Mouse (Mus musculus) forebrain, embryonic 11.5 days (tissue): ENCODE data around the gene Cntnap2. TPM values are rescaled to one million over a fixed set of nuclear protein-coding genes. Genes with fewer than 3 reads are reported as not detected.
"Not testable (repeated sequence)": the region's sequence is repeated elsewhere in the genome, so short reads cannot be mapped to it uniquely, and the experiment has no call there.

Experiments used
- ATAC-seq: fragments of 200-750 bp; cut with Nextera tagmentation; replicated peaks from 2 replicates; pipeline ENCODE4 v1.8.0; 2017; ENCODE audit warnings: moderate TSS enrichment; ENCODE audit not compliant: low FRiP score
- DNase-seq: peaks from one replicate; pipeline ENCODE4 v3.0.0-alpha.2; 2017; ENCODE audit warnings: low spot score
- H3K27ac ChIP-seq: fragments of 300-500 bp; sonication (generic); 2 replicates; pipeline ENCODE4 v1.5.1; 2014; ENCODE audit warnings: low read depth, low read length
- H3K27me3 ChIP-seq: fragments of 300-500 bp; sonication (generic); 2 replicates; pipeline ENCODE4 v1.6.1; 2014; ENCODE audit warnings: mild to moderate bottlenecking, low read length, mixed read lengths; ENCODE audit not compliant: control insufficient read depth, insufficient read depth
- H3K36me3 ChIP-seq: fragments of 300-500 bp; sonication (generic); 2 replicates; pipeline ENCODE4 v1.6.1; 2014; ENCODE audit warnings: mild to moderate bottlenecking, low read length, moderate library complexity, mixed read lengths; ENCODE audit not compliant: control insufficient read depth, insufficient read depth
- H3K4me1 ChIP-seq: fragments of 300-500 bp; sonication (generic); replicated peaks from 2 replicates; pipeline ENCODE4 v1.6.1; 2014; ENCODE audit warnings: low read length, mixed read lengths; ENCODE audit not compliant: control insufficient read depth, insufficient read depth
- H3K4me2 ChIP-seq: fragments of 300-500 bp; sonication (generic); 2 replicates; pipeline ENCODE4 v1.6.1; 2014; ENCODE audit warnings: low read depth, mild to moderate bottlenecking, low read length, moderate library complexity, mixed read lengths; ENCODE audit not compliant: severe bottlenecking
- H3K4me3 ChIP-seq: fragments of 300-500 bp; sonication (generic); 2 replicates; pipeline ENCODE4 v1.5.1; 2014; ENCODE audit warnings: low read depth, low read length
- H3K9ac ChIP-seq: fragments of 300-500 bp; sonication (generic); 2 replicates; pipeline ENCODE4 v1.6.1; 2014; ENCODE audit warnings: low read length
- H3K9me3 ChIP-seq: fragments of 300-500 bp; sonication (generic); 2 replicates; pipeline ENCODE4 v1.6.1; 2016; ENCODE audit warnings: low read length, mixed read lengths; ENCODE audit not compliant: control insufficient read depth
- WGBS: fragments of 180-500 bp; shearing (Covaris S2); extraction: QIAGEN DNeasy Blood & Tissue Kit; methylation state at CpG from one replicate; pipeline ENCODE4 v1.1.7; 2014; 5-methylcytosine and 5-hydroxymethylcytosine counted together
- polyA plus RNA-seq: library from polyadenylated mRNA; unstranded; fragments of >200 nt; fragmentation: Nextera tagmentation; extraction: Ambion mirVana; gene quantifications from 2 replicates; pipeline ENCODE4 v1.2.1, GENCODE M21; 2014

Gene Cntnap2
- polyA plus RNA-seq, 1 experiment from 2014 or later: 69.6 TPM

GRCm38 (mm10) chr6:46450917-46451638 is 1391.9 kb downstream of the Cntnap2 start:
- H3K27me3 ChIP-seq: no peaks in the 10 kb centered on the region
- H3K9me3 ChIP-seq: no peaks in the 10 kb centered on the region
- H3K4me3 ChIP-seq: no peak overlapping the region
- no peak overlapping the region for H3K4me2 ChIP-seq
- H3K27ac ChIP-seq: no peak overlapping the region
- H3K4me1 ChIP-seq: no peaks in the 10 kb centered on the region
- no peaks in the 10 kb centered on the region for H3K36me3 ChIP-seq
- WGBS: 81% methylated on average over 2 of the region's 2 CpGs
- DNase-seq (no peak), ATAC-seq (peak; percentile 53; the same call in 1 of the 2 replicates)
- H3K9ac ChIP-seq: no peak overlapping the region

GRCm38 (mm10) chr6:46472683-46473082 is 1413.5 kb downstream of the Cntnap2 start:
- WGBS: 79% methylated on average over 4 of the region's 4 CpGs
- Histone ChIP-seq H3K36me3 (no peaks in the 10 kb centered on the region), H3K9me3 (no peaks in the 10 kb centered on the region), H3K27ac (no peak overlapping the region), H3K4me3 (no peak overlapping the region), H3K9ac (no peak overlapping the region), H3K27me3 (no peaks in the 10 kb centered on the region), H3K4me1 (no peaks in the 10 kb centered on the region), H3K4me2 (no peak overlapping the region)
- ATAC-seq: no peak
- no peak for DNase-seq

GRCm38 (mm10) chr6:46484392-46484791 is 1425.2 kb downstream of the Cntnap2 start:
- ATAC-seq: no peak
- Histone ChIP-seq H3K4me1 (no peaks in the 10 kb centered on the region), H3K27ac (no peak overlapping the region), H3K4me3 (no peak overlapping the region), H3K36me3 (no peaks in the 10 kb centered on the region), H3K4me2 (no peak overlapping the region), H3K27me3 (no peaks in the 10 kb centered on the region), H3K9ac (no peak overlapping the region), H3K9me3 (no peaks in the 10 kb centered on the region)
- no peak for DNase-seq
- WGBS: 77% methylated on average over 3 of the region's 3 CpGs

- H3K27ac ChIP-seq: no peak overlapping the region
- H3K4me1 ChIP-seq: no peaks in the 10 kb centered on the region
- no peak overlapping the region for H3K4me2 ChIP-seq
- no peak overlapping the region for H3K9ac ChIP-seq
- H3K9me3 ChIP-seq: no peaks in the 10 kb centered on the region
- H3K27me3 ChIP-seq: no peaks in the 10 kb centered on the region
- H3K4me3 ChIP-seq: no peak overlapping the region
- ATAC-seq (no peak), DNase-seq (no peak)
- 83% methylated on average over 1 of the region's 1 CpGs for WGBS
- H3K36me3 ChIP-seq: no peaks in the 10 kb centered on the region
Observed at GRCm38 (mm10) chr6:46502786-46503185, 1443.6 kb downstream of the Cntnap2 start.

GRCm38 (mm10) chr6:46512841-46513240 is 1453.7 kb downstream of the Cntnap2 start:
- no peaks in the 10 kb centered on the region for H3K9me3 ChIP-seq
- H3K27ac ChIP-seq: no peak overlapping the region
- H3K4me3 ChIP-seq: no peak overlapping the region
- ATAC-seq (no peak), DNase-seq (no peak)
- WGBS: 89% methylated on average over 1 of the region's 1 CpGs
- no peaks in the 10 kb centered on the region for H3K4me1 ChIP-seq
- H3K27me3 ChIP-seq: no peaks in the 10 kb centered on the region
- H3K36me3 ChIP-seq: no peaks in the 10 kb centered on the region
- no peak overlapping the region for H3K9ac ChIP-seq
- H3K4me2 ChIP-seq: no peak overlapping the region

GRCm38 (mm10) chr6:46537586-46537985 is 1478.4 kb downstream of the Cntnap2 start:
- H3K9ac ChIP-seq, H3K27ac ChIP-seq, H3K27me3 ChIP-seq, H3K36me3 ChIP-seq, DNase-seq, ATAC-seq, H3K4me3 ChIP-seq, H3K9me3 ChIP-seq, H3K4me2 ChIP-seq, H3K4me1 ChIP-seq: not testable (repeated sequence)
- WGBS: 90% methylated on average over 2 of the region's 2 CpGs

- no peaks in the 10 kb centered on the region for H3K27me3 ChIP-seq
- H3K4me1 ChIP-seq: no peaks in the 10 kb centered on the region
- H3K9me3 ChIP-seq: no peaks in the 10 kb centered on the region
- H3K9ac ChIP-seq: no peak overlapping the region
- H3K36me3 ChIP-seq: no peaks in the 10 kb centered on the region
- ATAC-seq (no peak), DNase-seq (no peak)
- no peak overlapping the region for H3K27ac ChIP-seq
- no peak overlapping the region for H3K4me3 ChIP-seq
- WGBS: 82% methylated on average over 2 of the region's 2 CpGs
- no peak overlapping the region for H3K4me2 ChIP-seq
Observed at GRCm38 (mm10) chr6:46563470-46563869, 1504.3 kb downstream of the Cntnap2 start.

GRCm38 (mm10) chr6:46575055-46575454 is 1515.9 kb downstream of the Cntnap2 start:
- DNase-seq (no peak), ATAC-seq (no peak)
- no peak overlapping the region for H3K27ac ChIP-seq
- 70% methylated on average over 3 of the region's 3 CpGs for WGBS
- H3K4me2 ChIP-seq: no peak overlapping the region
- H3K4me3 ChIP-seq: no peak overlapping the region
- H3K9ac ChIP-seq: no peak overlapping the region
- no peaks in the 10 kb centered on the region for H3K36me3 ChIP-seq
- H3K27me3 ChIP-seq: no peaks in the 10 kb centered on the region
- H3K4me1 ChIP-seq: no peaks in the 10 kb centered on the region
- no peaks in the 10 kb centered on the region for H3K9me3 ChIP-seq

- ATAC-seq (no peak), DNase-seq (no peak)
- Histone ChIP-seq H3K27ac (no peak overlapping the region), H3K27me3 (no peaks in the 10 kb centered on the region), H3K9ac (no peak overlapping the region), H3K9me3 (no peaks in the 10 kb centered on the region), H3K4me2 (no peak overlapping the region), H3K4me1 (no peaks in the 10 kb centered on the region), H3K4me3 (no peak overlapping the region), H3K36me3 (no peaks in the 10 kb centered on the region)
Observed at GRCm38 (mm10) chr6:46612365-46612764, 1553.2 kb downstream of the Cntnap2 start.
